Mouse (Mus musculus) brain, embryonic 14.5 days (tissue): ENCODE measurements around the gene Macf1. TPM values are rescaled to one million over a fixed set of nuclear protein-coding genes. Genes with fewer than 3 reads are reported as not detected.
A peak's percentile ranks its signal among the peaks of the same experiment; 100 is the strongest.

Source experiments
- DNase-seq: peaks from one replicate; pipeline ENCODE4 v3.0.0-alpha.2; 2011; ENCODE audit warnings: low read depth
- CTCF ChIP-seq: fragments of 200-500 bp; IDR thresholded peaks from 2 replicates; pipeline ENCODE4 v1.5.1; 2012; ENCODE audit warnings: inconsistent platforms, mild to moderate bottlenecking, moderate library complexity, borderline replicate concordance; ENCODE audit not compliant: insufficient read depth, insufficient read length; ENCODE audit errors: extremely low read depth
- POLR2A ChIP-seq: fragments of 200-500 bp; IDR thresholded peaks from 2 replicates; pipeline ENCODE4 v1.6.1; 2012; ENCODE audit warnings: mild to moderate bottlenecking, inconsistent platforms, borderline replicate concordance; ENCODE audit not compliant: poor library complexity, insufficient read depth, insufficient read length, severe bottlenecking; ENCODE audit errors: extremely low read depth
- polyA plus RNA-seq: library from polyadenylated mRNA; depleted of rRNA; stranded (reverse); fragments of >200 nt; gene quantifications from 2 replicates; pipeline ENCODE4 v1.2.3, GENCODE M21; 2012

Macf1 gene
- polyA plus RNA-seq, 1 experiment: 183 TPM

GRCm38 (mm10) chr4:123577469-123578088 lies 106.6 kb downstream of the Macf1 start:
- TF ChIP-seq POLR2A: no peak
- no peak for TF ChIP-seq CTCF
- no peak for DNase-seq

- TF ChIP-seq POLR2A (no peak), CTCF (no peak)
- DNase-seq: peak; percentile 73
Observed at GRCm38 (mm10) chr4:123572434-123573336, 111.5 kb downstream of the Macf1 start.

GRCm38 (mm10) chr4:123571869-123572268 lies 112.3 kb downstream of the Macf1 start:
- no peak for TF ChIP-seq CTCF
- TF ChIP-seq POLR2A: no peak
- peak; percentile 38 for DNase-seq

GRCm38 (mm10) chr4:123565291-123565861 lies 118.8 kb downstream of the Macf1 start:
- no peak for DNase-seq
- TF ChIP-seq POLR2A (no peak), CTCF (no peak)

- TF ChIP-seq CTCF: no peak
- TF ChIP-seq POLR2A: no peak
- DNase-seq: no peak
Observed at GRCm38 (mm10) chr4:123564051-123564791, 119.9 kb downstream of the Macf1 start.

GRCm38 (mm10) chr4:123562177-123562815 lies 121.9 kb downstream of the Macf1 start:
- DNase-seq: no peak
- TF ChIP-seq POLR2A (no peak), CTCF (no peak)

- no peak for TF ChIP-seq POLR2A
- TF ChIP-seq CTCF: no peak
- no peak for DNase-seq
Observed at GRCm38 (mm10) chr4:123560896-123561295, 123.3 kb downstream of the Macf1 start.

- DNase-seq: no peak
- TF ChIP-seq POLR2A (no peak), CTCF (no peak)
Observed at GRCm38 (mm10) chr4:123558496-123558895, 125.7 kb downstream of the Macf1 start.

GRCm38 (mm10) chr4:123555251-123555650 lies 128.9 kb downstream of the Macf1 start:
- DNase-seq: no peak
- TF ChIP-seq CTCF (no peak), POLR2A (no peak)

- peak; percentile 22 for DNase-seq
- no peak for TF ChIP-seq CTCF
- no peak for TF ChIP-seq POLR2A
Observed at GRCm38 (mm10) chr4:123552689-123553088, 131.5 kb downstream of the Macf1 start.
